Mouse (Mus musculus): ENCODE results near the gene Smg5. TPM values are rescaled to one million over a fixed set of nuclear protein-coding genes. Genes with fewer than 3 reads are reported as not detected.
A peak's percentile ranks its signal among the peaks of the same experiment; 100 is the strongest.
"Not testable (repeated sequence)": the region's sequence is repeated elsewhere in the genome, so short reads cannot be mapped to it uniquely, and the experiment has no call there.

Gene Smg5
- polyA plus RNA-seq, 1 experiment from 2014 or later = 66.1 TPM

GRCm38 (mm10) chr3:88359989-88360388 is 23.9 kb downstream of the Smg5 start:
- 72% methylated on average over 3 of the region's 3 CpGs for WGBS
- H3K9ac ChIP-seq = no peak overlapping the region
- peaks cover 80% of the 10 kb centered on the region for H3K36me3 ChIP-seq
- H3K27ac ChIP-seq (replicated peaks) = peak overlapping the region; percentile 29
- no peaks in the 10 kb centered on the region; the same call in 1 of the 2 replicates for H3K4me1 ChIP-seq (replicated peaks)
- ATAC-seq (ENCODE audit: low read depth) = no peak
- no peak overlapping the region for H3K4me2 ChIP-seq
- H3K4me3 ChIP-seq = no peak overlapping the region
- no peaks in the 10 kb centered on the region for H3K9me3 ChIP-seq
- peaks cover 7% of the 10 kb centered on the region for H3K27me3 ChIP-seq

DNA sequence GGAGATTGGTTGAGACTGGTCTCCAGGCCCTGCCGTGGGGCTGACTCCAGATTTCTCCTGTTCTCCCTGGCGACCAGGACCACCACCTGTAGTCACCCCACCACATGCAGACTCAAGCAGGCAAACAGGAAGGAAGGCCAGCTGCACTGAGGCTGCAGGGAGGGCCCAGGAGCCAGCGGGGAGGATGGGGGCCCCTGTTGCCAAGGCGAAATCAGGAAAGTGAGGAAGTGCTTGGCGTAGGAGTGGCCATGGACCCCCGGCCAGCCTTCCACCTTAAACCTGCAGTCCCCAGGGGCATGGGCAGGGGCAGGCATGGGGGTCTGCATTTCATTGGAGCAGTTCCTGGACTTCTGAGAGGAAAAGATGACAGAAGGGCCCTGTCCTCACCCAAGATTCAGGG is 25.0 kb downstream of the Smg5 start:
- no peak overlapping the region for H3K9ac ChIP-seq
- H3K36me3 ChIP-seq = peaks cover 69% of the 10 kb centered on the region
- WGBS = 84% methylated on average over 6 of the region's 6 CpGs

GRCm38 (mm10) chr3:88361612-88362313 is 25.7 kb downstream of the Smg5 start:
- Histone ChIP-seq H3K27ac (replicated peaks) (no peak overlapping the region), H3K4me2 (no peak overlapping the region), H3K9ac (no peak overlapping the region), H3K4me3 (no peak overlapping the region), H3K36me3 (peaks cover 63% of the 10 kb centered on the region), H3K9me3 (no peaks in the 10 kb centered on the region), H3K27me3 (peaks cover 20% of the 10 kb centered on the region), H3K4me1 (replicated peaks) (peaks cover 8% of the 10 kb centered on the region; the same call in 1 of the 2 replicates)
- ATAC-seq (ENCODE audit: low read depth) = no peak
- WGBS = 85% methylated on average over 2 of the region's 2 CpGs

More for the DNA sequence above, 25.0 kb downstream of the Smg5 start:
- Histone ChIP-seq H3K4me3 (no peak overlapping the region), H3K4me2 (no peak overlapping the region), H3K27me3 (peaks cover 18% of the 10 kb centered on the region), H3K9me3 (no peaks in the 10 kb centered on the region), H3K4me1 (replicated peaks) (peaks cover 8% of the 10 kb centered on the region; the same call in 1 of the 2 replicates), H3K27ac (replicated peaks) (no peak overlapping the region)
- no peak for ATAC-seq (ENCODE audit: low read depth)

GRCm38 (mm10) chr3:88363700-88364099 is 27.6 kb downstream of the Smg5 start:
- Histone ChIP-seq H3K9ac (no peak overlapping the region), H3K4me1 (replicated peaks) (peaks cover 8% of the 10 kb centered on the region; the same call in 1 of the 2 replicates), H3K27me3 (peaks cover 20% of the 10 kb centered on the region), H3K9me3 (no peaks in the 10 kb centered on the region), H3K27ac (replicated peaks) (peak overlapping the region; percentile 43), H3K36me3 (peaks cover 43% of the 10 kb centered on the region), H3K4me2 (no peak overlapping the region), H3K4me3 (no peak overlapping the region)
- 72% methylated on average over 4 of the region's 4 CpGs for WGBS
- no peak for ATAC-seq (ENCODE audit: low read depth)

- H3K4me2 ChIP-seq = peak within 1 kb of the TSS; percentile 48
- no peaks in the 10 kb centered on the region for H3K9me3 ChIP-seq
- peaks cover 8% of the 10 kb centered on the region; the same call in 1 of the 2 replicates for H3K4me1 ChIP-seq (replicated peaks)
- peaks cover 37% of the 10 kb centered on the region for H3K36me3 ChIP-seq
- ATAC-seq (ENCODE audit: low read depth) = no peak
- 2% methylated on average over 16 of the region's 16 CpGs for WGBS
- H3K4me3 ChIP-seq = no peak within 1 kb of the TSS
- no peak within 1 kb of the TSS for H3K9ac ChIP-seq
- H3K27me3 ChIP-seq = peaks cover 20% of the 10 kb centered on the region
- H3K27ac ChIP-seq (replicated peaks) = peak within 1 kb of the TSS; percentile 43
Measured at GRCm38 (mm10) chr3:88364337-88364736, 28.3 kb downstream of the Smg5 start, which contains the start of gene Paqr6. Paqr6 (plus strand) TSS chr3:88364584.

- Histone ChIP-seq H3K9me3 (0 out of 2 replicates have a peak, but pooled peaks cover 8% of the 10 kb centered on the region), H3K4me3 (peak overlapping the region; percentile 31; the same call in 1 of the 2 replicates), H3K4me2 (peak overlapping the region; percentile 48), H3K27me3 (peaks cover 20% of the 10 kb centered on the region), H3K36me3 (peaks cover 22% of the 10 kb centered on the region), H3K27ac (replicated peaks) (no peak overlapping the region), H3K9ac (no peak overlapping the region), H3K4me1 (replicated peaks) (peaks cover 8% of the 10 kb centered on the region; the same call in 1 of the 2 replicates)
- no peak for ATAC-seq (ENCODE audit: low read depth)
- WGBS = 39% methylated on average over 34 of the region's 34 CpGs
Measured at GRCm38 (mm10) chr3:88365705-88366361, 29.8 kb downstream of the Smg5 start.

- peak; percentile 87 for ATAC-seq (ENCODE audit: low read depth)
- WGBS = 3% methylated on average over 22 of the region's 22 CpGs
- Histone ChIP-seq H3K4me2 (peak overlapping the region; percentile 48), H3K36me3 (peaks cover 11% of the 10 kb centered on the region), H3K4me3 (peak overlapping the region; percentile 31), H3K27ac (replicated peaks) (peak overlapping the region; percentile 82), H3K27me3 (peaks cover 20% of the 10 kb centered on the region), H3K9ac (peak overlapping the region; percentile 60)
- H3K9me3 ChIP-seq; H3K4me1 ChIP-seq (replicated peaks): not testable (repeated sequence)
Measured at GRCm38 (mm10) chr3:88366830-88367428, 30.9 kb downstream of the Smg5 start.

GRCm38 (mm10) chr3:88367517-88367916 is 31.5 kb downstream of the Smg5 start:
- WGBS = 51% methylated on average over 3 of the region's 7 CpGs
- H3K4me3 ChIP-seq; H3K27ac ChIP-seq (replicated peaks); H3K36me3 ChIP-seq; H3K4me1 ChIP-seq (replicated peaks); H3K4me2 ChIP-seq; H3K9me3 ChIP-seq; H3K9ac ChIP-seq: not testable (repeated sequence)
- ATAC-seq (ENCODE audit: low read depth) = peak; percentile 33; the same call in 1 of the 2 replicates
- H3K27me3 ChIP-seq = peaks cover 20% of the 10 kb centered on the region

DNA sequence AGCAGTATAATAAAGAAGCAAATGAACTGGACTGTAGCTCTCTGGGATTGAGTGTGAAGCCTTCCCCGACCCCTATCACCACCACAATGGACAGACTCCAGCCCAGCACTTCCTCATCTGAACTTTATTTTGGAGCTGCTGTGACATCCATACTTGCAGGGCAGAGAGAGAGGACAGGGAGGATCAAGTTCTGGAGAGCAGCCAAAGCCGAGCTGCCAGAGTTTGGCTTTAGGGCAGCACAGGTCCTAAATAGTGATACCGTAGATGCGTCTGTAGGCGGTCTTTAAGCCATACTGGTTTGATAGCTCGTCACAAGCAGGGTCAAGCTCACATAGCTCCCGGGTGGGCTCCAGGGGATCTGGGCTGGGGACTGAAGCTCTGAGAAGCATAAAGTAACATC is 32.5 kb downstream of the Smg5 start:
- not testable (repeated sequence) for H3K4me2 ChIP-seq; H3K4me3 ChIP-seq; ATAC-seq (ENCODE audit: low read depth); H3K4me1 ChIP-seq (replicated peaks); H3K9ac ChIP-seq; H3K9me3 ChIP-seq; H3K36me3 ChIP-seq; H3K27ac ChIP-seq (replicated peaks)
- peaks cover 20% of the 10 kb centered on the region for H3K27me3 ChIP-seq
- 92% methylated on average over 7 of the region's 7 CpGs for WGBS

DNA sequence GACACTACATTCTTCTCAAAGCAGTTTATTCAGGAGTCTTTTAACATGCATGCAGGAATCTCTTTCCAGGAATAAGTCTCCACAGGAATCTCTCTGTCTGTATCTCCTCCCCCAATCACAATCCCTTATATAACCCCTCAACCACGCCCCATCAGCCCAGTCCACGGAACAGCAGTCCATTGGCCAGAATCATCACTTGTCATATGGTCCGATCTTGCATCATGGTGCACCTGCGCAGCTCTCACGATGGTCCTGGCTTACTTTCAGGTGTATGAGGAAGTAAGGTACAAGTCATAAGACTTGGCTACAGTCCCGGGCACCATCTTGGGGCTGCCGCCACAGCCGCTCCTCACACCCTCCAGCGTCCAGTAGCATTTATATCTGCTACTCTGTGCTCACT is 36.6 kb downstream of the Smg5 start, which contains the start of gene Bglap3:
Gene Bglap3 (minus strand): TSS at position 101 of the 400 bp plus-strand sequence.
- H3K27ac ChIP-seq (replicated peaks); H3K4me2 ChIP-seq; H3K36me3 ChIP-seq; H3K9me3 ChIP-seq; ATAC-seq (ENCODE audit: low read depth); H3K4me1 ChIP-seq (replicated peaks); H3K9ac ChIP-seq; H3K27me3 ChIP-seq; H3K4me3 ChIP-seq: not testable (repeated sequence)
- WGBS = 92% methylated on average over 9 of the region's 9 CpGs

- Histone ChIP-seq H3K9ac (peak overlapping the region; percentile 52), H3K27ac (replicated peaks) (peak overlapping the region; percentile 83), H3K4me3 (0 out of 2 replicates have a peak overlapping the region, but pooled peaks have one; percentile 6), H3K4me2 (peak overlapping the region; percentile 41)
- H3K4me1 ChIP-seq (replicated peaks); H3K36me3 ChIP-seq; H3K9me3 ChIP-seq; H3K27me3 ChIP-seq: not testable (repeated sequence)
- peak; percentile 96 for ATAC-seq (ENCODE audit: low read depth)
- 12% methylated on average over 19 of the region's 19 CpGs for WGBS
Measured at GRCm38 (mm10) chr3:88375750-88376626, 39.9 kb downstream of the Smg5 start.

All from neural tube, embryonic 13.5 days (tissue).